Mouse (Mus musculus) liver, embryonic 14.5 days (tissue): ENCODE measurements at regions not wholly inside any gene's neighbourhood (a gene's known extent, or its start where the extent isn't known, plus 50 kb on each side); places are given as distances from the start of the nearest gene placed in this dataset.

Experiments used
- ATAC-seq: fragments of 200-750 bp; cut with Nextera tagmentation; 2 replicates; pipeline ENCODE4 v1.8.0; 2017; ENCODE audit warnings: moderate number of reproducible peaks, mild to moderate bottlenecking, moderate library complexity; ENCODE audit not compliant: insufficient read depth
- DNase-seq, 3 experiments: peaks; one replicate each; pipeline ENCODE4 v3.0.0-alpha.2; 2012 to 2013; ENCODE audit warnings: low read depth in 3 of 3, low spot score in 3 of 3
- H3K27ac ChIP-seq: fragments of 300-500 bp; sonication (generic); 2 replicates; pipeline ENCODE4 v1.5.1; 2014; ENCODE audit warnings: moderate library complexity, mild to moderate bottlenecking, control low read depth, inconsistent platforms
- H3K27me3 ChIP-seq: fragments of 300-500 bp; sonication (generic); 2 replicates; pipeline ENCODE4 v1.6.1; 2014; ENCODE audit warnings: mild to moderate bottlenecking, low read length, moderate library complexity; ENCODE audit not compliant: control insufficient read depth, insufficient read depth
- H3K36me3 ChIP-seq: fragments of 300-500 bp; sonication (generic); replicated peaks from 2 replicates; pipeline ENCODE4 v1.6.1; 2014; ENCODE audit warnings: low read depth; ENCODE audit not compliant: control insufficient read depth, insufficient read depth
- H3K4me1 ChIP-seq, 2 experiments: fragments of 200-500 bp in 1 of 2; fragments of 300-500 bp in 1 of 2; sonication (generic) in 1 of 2; replicated peaks; 2 replicates each; pipeline ENCODE4 v1.6.1; 2012 to 2014; ENCODE audit warnings: antibody characterized with exemption in 1 of 2, inconsistent platforms in 1 of 2, low read length in 1 of 2; ENCODE audit not compliant: control insufficient read depth in 2 of 2, insufficient read depth in 2 of 2
- H3K4me2 ChIP-seq: fragments of 300-500 bp; sonication (generic); 2 replicates; pipeline ENCODE4 v1.6.1; 2014; ENCODE audit warnings: low read depth, mild to moderate bottlenecking, control low read depth, moderate library complexity
- H3K4me3 ChIP-seq, 2 experiments: fragments of 200-500 bp in 1 of 2; fragments of 300-500 bp in 1 of 2; sonication (generic) in 1 of 2; 2 replicates each; pipeline ENCODE4 v1.5.1; 2012 to 2014; ENCODE audit warnings: low read depth in 2 of 2, low read length in 2 of 2, mild to moderate bottlenecking in 2 of 2, control low read depth in 1 of 2, inconsistent platforms in 1 of 2, moderate library complexity in 1 of 2; ENCODE audit not compliant: insufficient read depth in 1 of 2
- H3K9ac ChIP-seq: fragments of 300-500 bp; sonication (generic); replicated peaks from 2 replicates; pipeline ENCODE4 v1.6.1; 2014; ENCODE audit warnings: mild to moderate bottlenecking, control low read depth, moderate library complexity
- H3K9me3 ChIP-seq: fragments of 300-500 bp; sonication (generic); 2 replicates; pipeline ENCODE4 v1.6.1; 2016; ENCODE audit warnings: low read length, mixed read lengths; ENCODE audit not compliant: control insufficient read depth
- CTCF ChIP-seq: IDR thresholded peaks from 2 replicates; pipeline ENCODE4 v1.5.1; 2016; ENCODE audit warnings: antibody characterized with exemption, low read depth, control low read depth
- EP300 ChIP-seq: IDR thresholded peaks from 2 replicates; pipeline ENCODE4 v1.6.1; 2016; ENCODE audit warnings: antibody characterized with exemption, low read depth
- WGBS: fragments of 180-500 bp; shearing (Covaris S2); extraction: QIAGEN DNeasy Blood & Tissue Kit; methylation state at CpG from one replicate; pipeline ENCODE4 v1.1.7; 2014; ENCODE audit not compliant: insufficient replicate concordance; 5-methylcytosine and 5-hydroxymethylcytosine counted together

- Histone ChIP-seq H3K27me3 (no peaks in the 10 kb centered on the region), H3K4me1 (no peaks in the 10 kb centered on the region), H3K9me3 (no peaks in the 10 kb centered on the region), H3K27ac (no peak overlapping the region), H3K4me2 (no peak overlapping the region), H3K9ac (no peak overlapping the region), H3K36me3 (no peaks in the 10 kb centered on the region), H3K4me3 (no peak overlapping the region)
- no peak for ATAC-seq
- 68% methylated on average over 9 of the region's 9 CpGs for WGBS
- TF ChIP-seq EP300 = no peak
- TF ChIP-seq CTCF = no peak
- no peak for DNase-seq
Measured at GRCm38 (mm10) chr7:71224320-71224865, 126.9 kb downstream of the Gm10295 start.

- Histone ChIP-seq H3K9ac (no peak overlapping the region), H3K27ac (no peak overlapping the region), H3K9me3 (no peaks in the 10 kb centered on the region), H3K4me2 (no peak overlapping the region), H3K36me3 (no peaks in the 10 kb centered on the region), H3K27me3 (no peaks in the 10 kb centered on the region), H3K4me1 (no peaks in the 10 kb centered on the region), H3K4me3 (no peak overlapping the region)
- no peak for ATAC-seq
- TF ChIP-seq EP300 (no peak), CTCF (no peak)
- WGBS = 79% methylated on average over 17 of the region's 17 CpGs
- no peak for DNase-seq
Measured at GRCm38 (mm10) chr7:71223513-71224319, 127.6 kb downstream of the Gm10295 start.

GRCm38 (mm10) chr7:71217344-71217743, 133.9 kb downstream of the Gm10295 start:
- no peak overlapping the region for H3K9ac ChIP-seq
- no peaks in the 10 kb centered on the region for H3K9me3 ChIP-seq
- ATAC-seq (no peak), DNase-seq (no peak)
- H3K4me3 ChIP-seq = no peak overlapping the region
- no peaks in the 10 kb centered on the region for H3K27me3 ChIP-seq
- no peak overlapping the region for H3K4me2 ChIP-seq
- no peaks in the 10 kb centered on the region for H3K36me3 ChIP-seq
- WGBS = 63% methylated on average over 7 of the region's 7 CpGs
- TF ChIP-seq EP300 = no peak
- TF ChIP-seq CTCF = no peak
- H3K4me1 ChIP-seq = no peaks in the 10 kb centered on the region
- H3K27ac ChIP-seq = no peak overlapping the region

- Histone ChIP-seq H3K27ac (no peak overlapping the region), H3K4me1 (no peaks in the 10 kb centered on the region), H3K36me3 (no peaks in the 10 kb centered on the region), H3K27me3 (no peaks in the 10 kb centered on the region), H3K4me3 (no peak overlapping the region), H3K9ac (no peak overlapping the region), H3K4me2 (no peak overlapping the region), H3K9me3 (no peaks in the 10 kb centered on the region)
- 43% methylated on average over 2 of the region's 2 CpGs for WGBS
- no peak for ATAC-seq
- TF ChIP-seq CTCF = no peak
- TF ChIP-seq EP300 = no peak
- no peak for DNase-seq
Measured at GRCm38 (mm10) chr7:71216808-71217207, 134.5 kb downstream of the Gm10295 start.

- ATAC-seq (no peak), DNase-seq (no peak)
- no peak overlapping the region for H3K4me2 ChIP-seq
- WGBS = 50% methylated on average over 13 of the region's 13 CpGs
- no peaks in the 10 kb centered on the region for H3K4me1 ChIP-seq
- no peaks in the 10 kb centered on the region for H3K27me3 ChIP-seq
- TF ChIP-seq CTCF (no peak), EP300 (no peak)
- no peak overlapping the region for H3K9ac ChIP-seq
- H3K9me3 ChIP-seq = no peaks in the 10 kb centered on the region
- no peak overlapping the region for H3K27ac ChIP-seq
- H3K4me3 ChIP-seq = no peak overlapping the region
- no peaks in the 10 kb centered on the region for H3K36me3 ChIP-seq
Measured at GRCm38 (mm10) chr7:71214500-71215055, 136.7 kb downstream of the Gm10295 start.
